Mouse (Mus musculus) right cerebral cortex, postnatal 14 days (tissue): ENCODE data around the gene Gimap4.
"Not testable (repeated sequence)": the region's sequence is repeated elsewhere in the genome, so short reads cannot be mapped to it uniquely, and the experiment has no call there.

Experiments used
- DNase-seq: peaks from one replicate; pipeline ENCODE4 v3.0.0; 2022

Gene Gimap4

GRCm38 (mm10) chr6:48676860-48677415, 7.4 kb upstream of the Gimap4 start:
- no peak for DNase-seq

GRCm38 (mm10) chr6:48677492-48678345, 6.6 kb upstream of the Gimap4 start:
- DNase-seq: no peak

- no peak for DNase-seq
Measured at GRCm38 (mm10) chr6:48678391-48678790, 6.0 kb upstream of the Gimap4 start.

GRCm38 (mm10) chr6:48679701-48680100, 4.6 kb upstream of the Gimap4 start:
- DNase-seq: no peak

GRCm38 (mm10) chr6:48680421-48680820, 3.9 kb upstream of the Gimap4 start:
- no peak for DNase-seq

- no peak for DNase-seq
Measured at GRCm38 (mm10) chr6:48681472-48682090, 2.8 kb upstream of the Gimap4 start.

- no peak for DNase-seq
Measured at GRCm38 (mm10) chr6:48682271-48682670, 2.1 kb upstream of the Gimap4 start.

- not testable (repeated sequence) for DNase-seq
Measured at GRCm38 (mm10) chr6:48683263-48683821, 1.0 kb upstream of the Gimap4 start.

- no peak for DNase-seq
Measured at GRCm38 (mm10) chr6:48684806-48685205, 457 bp downstream of the Gimap4 start.

- no peak for DNase-seq
Measured at GRCm38 (mm10) chr6:48685251-48685650, 902 bp downstream of the Gimap4 start.

- no peak for DNase-seq
Measured at GRCm38 (mm10) chr6:48685694-48686665, 1.6 kb downstream of the Gimap4 start.

- DNase-seq: no peak
Measured at GRCm38 (mm10) chr6:48687077-48687476, 2.7 kb downstream of the Gimap4 start.

- no peak for DNase-seq
Measured at GRCm38 (mm10) chr6:48689320-48689719, 5.0 kb downstream of the Gimap4 start.

GRCm38 (mm10) chr6:48692962-48693361, 8.6 kb downstream of the Gimap4 start:
- no peak for DNase-seq

- DNase-seq: no peak
Measured at GRCm38 (mm10) chr6:48696830-48697554, 12.6 kb downstream of the Gimap4 start.

GRCm38 (mm10) chr6:48697555-48697930, 13.2 kb downstream of the Gimap4 start:
- no peak for DNase-seq

- DNase-seq: no peak
Measured at GRCm38 (mm10) chr6:48698066-48698856, 13.9 kb downstream of the Gimap4 start.

- no peak for DNase-seq
Measured at GRCm38 (mm10) chr6:48698888-48699287, 14.5 kb downstream of the Gimap4 start.

- no peak for DNase-seq
Measured at GRCm38 (mm10) chr6:48700251-48701075, 16.1 kb downstream of the Gimap4 start.

GRCm38 (mm10) chr6:48702146-48702545, 17.8 kb downstream of the Gimap4 start:
- no peak for DNase-seq
